Mouse (Mus musculus) thymus, adult 2 months (tissue): ENCODE data around the gene Tmem209. TPM values are rescaled to one million over a fixed set of nuclear protein-coding genes. Genes with fewer than 3 reads are reported as not detected.

ENCODE experiments used
- DNase-seq: peaks from one replicate; pipeline ENCODE4 v3.0.0; 2021
- H3K27ac ChIP-seq: fragments of 200-500 bp; 2 replicates; pipeline ENCODE4 v1.5.1; 2012; ENCODE audit warnings: low read length, control low read depth; ENCODE audit not compliant: control insufficient read depth, insufficient read depth
- H3K27me3 ChIP-seq: fragments of 200-500 bp; 2 replicates; pipeline ENCODE4 v1.6.1; 2012; ENCODE audit warnings: mild to moderate bottlenecking, low read length, moderate library complexity, mixed read lengths; ENCODE audit not compliant: control insufficient read depth, insufficient read depth
- H3K36me3 ChIP-seq: fragments of 200-500 bp; 2 replicates; pipeline ENCODE4 v1.6.1; 2012; ENCODE audit warnings: mild to moderate bottlenecking, low read length, moderate library complexity; ENCODE audit not compliant: control insufficient read depth, insufficient read depth
- H3K4me1 ChIP-seq: fragments of 200-500 bp; replicated peaks from 2 replicates; pipeline ENCODE4 v1.6.1; 2012; ENCODE audit warnings: low read length; ENCODE audit not compliant: control insufficient read depth, insufficient read depth
- H3K4me3 ChIP-seq: fragments of 200-500 bp; 2 replicates; pipeline ENCODE4 v1.5.1; 2012; ENCODE audit warnings: mild to moderate bottlenecking, low read length, control low read depth, moderate library complexity; ENCODE audit not compliant: control insufficient read depth, insufficient read depth
- CTCF ChIP-seq: fragments of 200-500 bp; IDR thresholded peaks from 2 replicates; pipeline ENCODE4 v1.5.1; 2012; ENCODE audit warnings: mild to moderate bottlenecking, control low read depth, low read length, moderate library complexity, borderline replicate concordance; ENCODE audit not compliant: control insufficient read depth, poor library complexity, insufficient read depth; ENCODE audit errors: extremely low read depth
- POLR2A ChIP-seq: fragments of 200-500 bp; IDR thresholded peaks from 2 replicates; pipeline ENCODE4 v1.6.1; 2012; ENCODE audit warnings: mild to moderate bottlenecking, low read length, control low read depth, moderate library complexity; ENCODE audit not compliant: control insufficient read depth, poor library complexity, insufficient read depth; ENCODE audit errors: extremely low read depth
- WGBS: fragments of 180-500 bp; shearing (Covaris S2); methylation state at CpG from one replicate; pipeline ENCODE4 v1.1.7; 2018; 5-methylcytosine and 5-hydroxymethylcytosine counted together
- polyA plus RNA-seq: library from polyadenylated mRNA; depleted of rRNA; stranded (reverse); fragments of >200 nt; gene quantifications from 2 replicates; pipeline ENCODE4 v1.2.3, GENCODE M21; 2012

Tmem209 gene
- polyA plus RNA-seq, 1 experiment = 80.2 TPM

DNA sequence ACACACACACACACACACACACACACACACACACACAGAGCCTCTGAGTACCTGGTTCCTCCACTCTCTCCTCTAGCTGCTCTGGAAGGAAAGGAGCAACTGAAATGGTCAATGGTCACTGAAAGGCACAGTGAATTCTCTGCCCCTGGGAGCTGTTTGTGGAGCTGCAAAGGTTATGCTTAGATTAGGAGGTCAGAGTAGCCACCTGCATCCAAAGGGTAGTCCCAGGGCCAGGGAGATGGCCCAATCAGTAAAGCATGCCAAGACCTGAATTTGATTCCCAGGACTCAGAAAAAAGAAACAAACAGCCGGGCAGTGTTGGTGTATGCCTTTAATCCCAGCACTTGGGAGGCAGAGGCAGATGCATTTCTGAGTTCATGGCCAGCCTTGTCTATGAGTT is 41.5 kb downstream of the Tmem209 start:
- H3K27me3 ChIP-seq = no peaks in the 10 kb centered on the region
- no peaks in the 10 kb centered on the region for H3K4me1 ChIP-seq
- no peak overlapping the region for H3K27ac ChIP-seq
- TF ChIP-seq POLR2A (no peak), CTCF (no peak)
- no peak overlapping the region for H3K4me3 ChIP-seq
- WGBS = 100% methylated on average over 1 of the region's 1 CpGs
- no peaks in the 10 kb centered on the region for H3K36me3 ChIP-seq
- DNase-seq = no peak

DNA sequence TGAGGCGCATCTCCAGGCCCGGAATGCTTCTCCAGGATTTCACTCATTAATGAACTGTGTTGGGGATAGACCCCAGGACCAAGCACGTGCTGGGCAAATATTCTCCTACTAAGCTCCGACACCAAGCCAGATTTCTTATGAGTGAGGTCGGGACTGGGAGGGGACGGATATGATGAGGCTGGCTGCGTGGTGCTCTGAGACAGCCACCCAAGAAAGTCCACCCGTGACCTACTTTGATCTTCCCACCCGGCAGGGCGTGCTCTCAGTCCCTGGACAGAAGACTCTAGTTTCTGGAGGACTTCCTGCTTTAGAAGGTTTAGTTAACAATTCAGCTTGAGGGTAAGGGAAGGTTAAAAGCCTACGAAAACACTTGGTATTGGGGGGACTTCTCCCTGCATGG is 44.0 kb downstream of the Tmem209 start:
- Histone ChIP-seq H3K27me3 (no peaks in the 10 kb centered on the region), H3K4me3 (no peak overlapping the region), H3K4me1 (peaks cover 4% of the 10 kb centered on the region; the same call in 1 of the 2 replicates), H3K36me3 (no peaks in the 10 kb centered on the region), H3K27ac (no peak overlapping the region)
- 90% methylated on average over 11 of the region's 11 CpGs for WGBS
- DNase-seq = no peak
- TF ChIP-seq CTCF = no peak
- TF ChIP-seq POLR2A = no peak

- Histone ChIP-seq H3K27me3 (no peaks in the 10 kb centered on the region; the same call in 1 of the 2 replicates), H3K4me1 (peaks cover 12% of the 10 kb centered on the region), H3K27ac (no peak overlapping the region), H3K4me3 (no peak overlapping the region), H3K36me3 (no peaks in the 10 kb centered on the region)
- TF ChIP-seq POLR2A (no peak), CTCF (no peak)
- 31% methylated on average over 7 of the region's 7 CpGs for WGBS
- DNase-seq = no peak
Observed at GRCm38 (mm10) chr6:30462822-30463221, 46.8 kb downstream of the Tmem209 start.

DNA sequence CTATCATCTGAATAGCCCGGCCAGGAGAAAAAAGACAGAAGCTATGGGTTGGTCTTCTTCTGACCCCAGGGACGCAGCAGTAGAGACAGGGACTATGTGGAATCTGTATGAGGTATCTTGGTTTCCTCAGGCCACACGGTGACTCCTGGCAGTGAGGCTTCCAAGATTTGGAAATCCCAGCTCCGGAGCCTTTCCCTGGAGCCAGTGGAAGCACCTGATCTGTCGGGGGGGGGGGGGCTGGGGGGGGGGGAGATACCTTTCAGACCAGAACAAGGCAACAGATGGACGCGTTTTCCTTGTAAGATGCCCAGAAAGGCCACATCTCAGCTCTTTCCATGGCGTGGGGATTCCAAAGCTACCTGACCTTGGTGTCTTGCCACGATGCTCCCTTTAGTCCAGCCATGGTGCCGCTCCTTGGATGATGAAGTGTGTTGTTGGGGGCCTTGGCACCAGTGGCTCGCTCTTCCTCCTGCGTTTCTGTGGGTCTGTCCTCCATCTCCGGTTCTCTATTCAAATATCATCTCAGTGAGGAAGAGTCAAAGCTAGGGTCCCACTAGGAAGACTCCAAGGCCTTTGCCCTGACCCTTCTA is 47.7 kb downstream of the Tmem209 start:
- DNase-seq = no peak
- H3K27me3 ChIP-seq = no peaks in the 10 kb centered on the region; the same call in 1 of the 2 replicates
- no peaks in the 10 kb centered on the region for H3K36me3 ChIP-seq
- H3K4me1 ChIP-seq = peaks cover 12% of the 10 kb centered on the region
- WGBS = 90% methylated on average over 13 of the region's 13 CpGs
- H3K4me3 ChIP-seq = no peak overlapping the region
- no peak for TF ChIP-seq POLR2A
- no peak for TF ChIP-seq CTCF
- H3K27ac ChIP-seq = no peak overlapping the region

- H3K4me3 ChIP-seq = no peak overlapping the region
- DNase-seq = peak; percentile 20
- no peak overlapping the region for H3K27ac ChIP-seq
Observed at GRCm38 (mm10) chr6:30460750-30461446, 48.7 kb downstream of the Tmem209 start.

DNA sequence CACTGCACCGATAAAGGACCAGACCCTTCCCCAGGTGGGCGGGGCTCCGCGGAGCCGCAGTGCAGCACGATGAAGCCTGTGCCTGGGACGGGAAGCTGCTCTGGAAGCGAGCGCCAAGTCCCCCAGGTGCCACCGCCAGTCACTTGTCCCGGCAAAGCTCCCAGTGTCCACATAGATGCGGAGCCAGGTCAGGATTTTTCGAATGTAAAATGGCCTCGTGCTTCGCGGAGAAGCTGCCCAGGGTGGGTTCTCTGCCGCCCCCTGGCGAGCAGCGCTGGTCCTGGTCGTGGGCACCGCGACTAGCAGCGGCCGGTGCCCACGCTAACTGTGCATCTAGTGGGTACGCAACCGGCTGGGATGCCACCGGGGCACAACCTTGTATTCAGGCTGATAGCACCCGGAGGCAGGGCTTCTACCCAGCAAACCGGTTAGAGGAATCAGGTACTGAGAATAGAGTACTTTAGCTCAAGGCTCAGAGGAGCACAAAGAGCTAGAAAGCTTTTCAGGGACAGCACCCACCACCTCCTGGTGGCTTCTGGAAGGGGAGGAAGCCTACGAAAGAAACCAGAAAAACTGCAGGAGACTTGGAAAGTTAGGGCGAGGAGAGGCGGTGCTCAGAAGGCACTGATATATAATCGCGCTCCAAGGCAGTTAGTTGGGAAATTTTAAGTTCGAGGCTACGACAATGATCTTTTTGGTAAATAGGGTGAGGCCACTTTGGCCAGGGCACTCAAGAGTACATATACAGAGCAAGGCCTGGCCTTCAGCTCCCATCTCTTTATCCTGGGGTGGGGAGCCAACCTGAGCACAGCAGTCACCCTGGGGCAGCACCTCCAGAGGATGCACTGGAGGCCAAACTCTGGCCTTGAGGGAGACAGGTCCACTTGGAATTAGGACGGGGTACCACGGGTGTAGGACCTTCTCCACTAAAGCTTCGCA is 49.5 kb downstream of the Tmem209 start:
- Histone ChIP-seq H3K4me1 (peaks cover 12% of the 10 kb centered on the region), H3K27ac (no peak overlapping the region), H3K4me3 (peak overlapping the region; percentile 71), H3K27me3 (no peaks in the 10 kb centered on the region; the same call in 1 of the 2 replicates), H3K36me3 (no peaks in the 10 kb centered on the region)
- TF ChIP-seq POLR2A (no peak), CTCF (peak; percentile 98)
- WGBS = 15% methylated on average over 40 of the region's 40 CpGs
- DNase-seq = peak; percentile 81

More at GRCm38 (mm10) chr6:30460750-30461446, 48.7 kb downstream of the Tmem209 start:
- H3K36me3 ChIP-seq = no peaks in the 10 kb centered on the region
- WGBS = 51% methylated on average over 19 of the region's 19 CpGs
- TF ChIP-seq CTCF (no peak), POLR2A (no peak)
- no peaks in the 10 kb centered on the region; the same call in 1 of the 2 replicates for H3K27me3 ChIP-seq
- H3K4me1 ChIP-seq = peaks cover 12% of the 10 kb centered on the region
